Mouse (Mus musculus): Measurements from ENCODE around the gene Rom1.

DNA sequence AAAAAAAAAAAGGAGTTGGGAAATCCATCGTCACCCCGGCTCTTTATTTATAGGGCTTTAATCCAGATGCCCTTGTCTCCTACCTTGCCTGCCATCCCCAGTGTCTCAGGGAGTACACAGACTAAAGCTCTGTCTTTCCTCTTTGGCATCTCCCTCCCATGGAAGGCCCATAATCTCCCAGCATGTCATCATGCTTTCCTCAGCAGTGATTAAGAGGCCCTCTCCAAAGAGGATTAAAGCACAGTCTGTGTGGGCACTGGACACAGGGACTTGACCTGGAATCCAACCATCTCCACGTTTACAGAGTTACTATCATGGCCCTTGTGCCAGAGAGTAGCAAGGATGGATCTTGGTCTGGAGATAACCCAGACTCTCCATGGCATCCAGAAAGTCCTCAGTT lies 45.5 kb downstream of the Rom1 start, which contains the start of the genes Lbhd1 and Gm49403:
- no peak for TF ChIP-seq E2F4 (IDR thresholded peaks at IDR 0.05; ENCODE audit: insufficient read depth)
- no peak for TF ChIP-seq POLR2A (IDR thresholded peaks at IDR 0.05; ENCODE audit: insufficient read length, low read depth)
- no peak for TF ChIP-seq MYOD1 (IDR thresholded peaks at IDR 0.05; ENCODE audit: control insufficient read depth in 1 of 3, insufficient read length in 2 of 3, low read depth in 2 of 3)

Data from myocyte (in vitro differentiated cells).